Mouse (Mus musculus): ENCODE data around the gene Tekt1. TPM values are rescaled to one million over a fixed set of nuclear protein-coding genes. Genes with fewer than 3 reads are reported as not detected.

Gene Tekt1
- total RNA-seq, 1 experiment = 4.0 TPM

DNA sequence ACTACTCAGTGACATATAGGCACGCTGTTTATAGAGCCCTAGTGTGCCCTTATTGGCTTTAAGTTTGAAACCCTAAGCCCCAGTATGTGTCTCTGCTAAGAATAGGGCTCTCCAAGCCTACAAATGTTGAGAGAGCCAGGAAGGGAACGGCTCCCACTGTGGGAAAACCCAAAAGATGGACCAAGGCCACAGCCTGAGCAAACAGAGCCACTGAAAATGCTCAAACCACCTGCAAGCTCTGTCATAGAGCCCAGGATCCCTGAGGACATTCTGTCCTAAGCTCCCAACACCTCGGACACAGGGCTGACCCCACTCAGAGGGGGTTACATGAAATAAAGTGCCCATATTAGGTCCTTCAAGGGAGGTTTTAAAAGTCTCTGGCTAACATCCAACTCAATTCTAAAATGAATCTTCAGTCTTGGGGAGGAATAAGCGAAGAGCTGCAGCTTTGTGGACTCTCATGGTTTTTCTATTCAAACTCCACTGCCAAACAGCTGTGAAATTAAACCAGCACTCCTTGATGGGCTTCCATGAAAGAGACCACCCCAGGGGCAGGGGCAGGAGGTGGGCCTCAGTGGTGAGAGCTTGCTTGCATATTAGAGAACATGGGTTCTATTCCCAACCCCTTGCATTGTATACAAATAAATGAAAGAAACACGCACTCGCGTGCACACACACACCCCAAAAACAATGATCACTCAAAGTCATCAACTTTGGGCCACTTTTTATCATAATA is 27.3 kb upstream of the Tekt1 start:
- TF ChIP-seq ZNF384 (IDR thresholded peaks at IDR 0.05; ENCODE audit: low read depth, low read length) (no peak), CHD2 (IDR thresholded peaks at IDR 0.05; ENCODE audit: low read depth, low read length) (no peak), ZC3H11A (IDR thresholded peaks at IDR 0.05; ENCODE audit: borderline replicate concordance, low read depth, low read length) (no peak), MAFK (IDR thresholded peaks at IDR 0.05; ENCODE audit: insufficient read depth, low read depth, low read length) (no peak), HCFC1 (IDR thresholded peaks at IDR 0.05; ENCODE audit: borderline replicate concordance, insufficient read depth, low read length) (no peak)
- no peak for DNase-seq (ENCODE audit: low read depth, low spot score)
- in situ Hi-C loops (cut with MboI; ENCODE audit: low sequenced_read_pairs in 2 of 2, unreplicated experiment in 2 of 2) = no loop called here
- Histone ChIP-seq H3K9me3 (ENCODE audit: control insufficient read depth, insufficient read depth, low read depth, low read length) (no peaks in the 10 kb centered on the region), H3K4me1 (ENCODE audit: control insufficient read depth in 2 of 2, insufficient read depth in 2 of 2, low read length in 2 of 2, poor library complexity in 1 of 2) (no peaks in the 10 kb centered on the region), H3K9ac (ENCODE audit: insufficient read depth, low read depth, low read length, poor library complexity, severe bottlenecking) (no peak overlapping the region), H3K27ac (ENCODE audit: insufficient read depth, low read depth, low read length, poor library complexity, severe bottlenecking) (no peak overlapping the region), H3K36me3 (ENCODE audit: control insufficient read depth, insufficient read depth, low read length, poor library complexity, severe bottlenecking) (peaks cover 10% of the 10 kb centered on the region; the same call in 1 of the 2 replicates), H3K4me3 (ENCODE audit: insufficient read depth in 1 of 2, low read depth in 1 of 2, low read length in 2 of 2, poor library complexity in 1 of 2, severe bottlenecking in 1 of 2) (no peak overlapping the region)

DNA sequence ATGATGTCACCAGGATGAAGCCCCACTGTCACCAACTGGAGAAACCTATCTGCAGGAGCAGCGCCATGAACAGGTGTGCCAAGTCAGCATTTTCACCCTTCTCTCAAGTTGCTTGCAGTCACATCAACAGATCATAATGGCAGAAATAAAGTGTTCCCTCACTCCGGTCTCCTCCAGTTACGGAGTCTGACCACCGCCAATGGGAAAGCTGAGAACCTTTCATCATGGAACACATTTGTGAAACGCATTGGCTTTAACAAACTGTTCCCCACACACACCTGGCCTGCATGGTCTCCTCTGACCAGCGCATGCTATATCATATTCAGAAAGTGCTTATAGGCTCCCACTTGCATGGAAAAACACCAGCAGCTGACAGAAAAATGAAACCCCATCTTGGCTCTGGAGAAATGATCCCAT is 25.9 kb upstream of the Tekt1 start:
- TF ChIP-seq MAFK (IDR thresholded peaks at IDR 0.05; ENCODE audit: insufficient read depth, low read depth, low read length) = peak; percentile 70
- TF ChIP-seq ZNF384 (IDR thresholded peaks at IDR 0.05; ENCODE audit: low read depth, low read length) = no peak
- Histone ChIP-seq H3K36me3 (ENCODE audit: control insufficient read depth, insufficient read depth, low read length, poor library complexity, severe bottlenecking) (peaks cover 6% of the 10 kb centered on the region; the same call in 1 of the 2 replicates), H3K4me1 (ENCODE audit: control insufficient read depth in 2 of 2, insufficient read depth in 2 of 2, low read length in 2 of 2, poor library complexity in 1 of 2) (no peaks in the 10 kb centered on the region), H3K9me3 (ENCODE audit: control insufficient read depth, insufficient read depth, low read depth, low read length) (no peaks in the 10 kb centered on the region), H3K9ac (ENCODE audit: insufficient read depth, low read depth, low read length, poor library complexity, severe bottlenecking) (no peak overlapping the region), H3K27ac (ENCODE audit: insufficient read depth, low read depth, low read length, poor library complexity, severe bottlenecking) (no peak overlapping the region), H3K4me3 (ENCODE audit: insufficient read depth in 1 of 2, low read depth in 1 of 2, low read length in 2 of 2, poor library complexity in 1 of 2, severe bottlenecking in 1 of 2) (no peak overlapping the region)
- no peak for DNase-seq (ENCODE audit: low read depth, low spot score)
- in situ Hi-C loops (cut with MboI; ENCODE audit: low sequenced_read_pairs in 2 of 2, unreplicated experiment in 2 of 2) = no loop called here

DNA sequence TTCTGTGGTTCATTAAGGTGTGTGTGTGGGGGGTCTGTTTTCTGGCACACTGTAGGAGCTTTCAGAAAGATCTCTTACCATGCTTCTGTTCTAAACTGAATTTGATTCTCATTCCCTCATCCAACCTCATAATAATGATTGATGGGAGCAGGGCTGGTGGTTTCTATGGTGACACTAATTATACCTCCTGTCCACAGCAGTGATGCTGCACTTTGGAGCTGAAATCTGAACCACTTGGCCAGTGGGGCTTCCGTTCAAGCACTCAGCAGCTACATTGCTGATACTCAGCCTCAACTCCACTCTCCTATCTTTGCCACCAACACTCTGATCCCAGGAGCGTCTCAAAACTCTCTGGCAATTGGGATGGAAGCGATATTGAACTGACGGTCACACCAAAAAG is 17.1 kb upstream of the Tekt1 start:
- DNase-seq (ENCODE audit: low read depth, low spot score) = no peak
- H3K4me1 ChIP-seq (ENCODE audit: control insufficient read depth in 2 of 2, insufficient read depth in 2 of 2, low read length in 2 of 2, poor library complexity in 1 of 2) = peaks cover 0 to 6% of the 10 kb centered on the region in 2 experiments; a peak in 2 of 4 replicates
- no peak overlapping the region for H3K27ac ChIP-seq (ENCODE audit: insufficient read depth, low read depth, low read length, poor library complexity, severe bottlenecking)
- no peak overlapping the region for H3K4me3 ChIP-seq (ENCODE audit: insufficient read depth in 1 of 2, low read depth in 1 of 2, low read length in 2 of 2, poor library complexity in 1 of 2, severe bottlenecking in 1 of 2)
- in situ Hi-C loops (cut with MboI; ENCODE audit: low sequenced_read_pairs in 2 of 2, unreplicated experiment in 2 of 2) = no loop called here
- no peaks in the 10 kb centered on the region for H3K9me3 ChIP-seq (ENCODE audit: control insufficient read depth, insufficient read depth, low read depth, low read length)
- H3K36me3 ChIP-seq (ENCODE audit: control insufficient read depth, insufficient read depth, low read length, poor library complexity, severe bottlenecking) = no peaks in the 10 kb centered on the region
- no peak overlapping the region for H3K9ac ChIP-seq (ENCODE audit: insufficient read depth, low read depth, low read length, poor library complexity, severe bottlenecking)
- TF ChIP-seq CHD2 (IDR thresholded peaks at IDR 0.05; ENCODE audit: low read depth, low read length) (no peak), HCFC1 (IDR thresholded peaks at IDR 0.05; ENCODE audit: borderline replicate concordance, insufficient read depth, low read length) (no peak), ZC3H11A (IDR thresholded peaks at IDR 0.05; ENCODE audit: borderline replicate concordance, low read depth, low read length) (no peak), ZNF384 (IDR thresholded peaks at IDR 0.05; ENCODE audit: low read depth, low read length) (no peak), MAFK (IDR thresholded peaks at IDR 0.05; ENCODE audit: insufficient read depth, low read depth, low read length) (no peak)

DNA sequence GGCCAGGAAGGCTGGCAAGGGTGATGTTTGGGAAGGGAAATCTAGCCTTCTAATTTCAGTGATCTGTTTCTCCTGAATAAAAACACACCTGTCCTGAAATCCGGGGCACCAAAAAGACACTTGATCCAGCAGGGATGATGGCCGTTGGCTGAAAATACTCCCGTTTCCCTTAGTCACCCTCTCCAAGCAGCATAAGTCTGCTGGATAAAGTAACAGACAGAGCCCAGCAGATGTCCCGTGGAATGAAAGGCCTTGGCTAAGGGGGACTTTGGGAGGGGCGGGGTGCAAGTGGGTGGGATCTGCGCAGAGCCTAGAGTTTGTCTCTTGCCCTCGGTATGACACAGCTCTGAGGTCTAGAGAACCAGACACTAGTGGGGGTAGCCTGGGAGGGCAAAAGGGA is 16.0 kb upstream of the Tekt1 start:
- H3K4me1 ChIP-seq (ENCODE audit: control insufficient read depth in 2 of 2, insufficient read depth in 2 of 2, low read length in 2 of 2, poor library complexity in 1 of 2) = peaks cover 0 to 6% of the 10 kb centered on the region in 2 experiments; a peak in 2 of 4 replicates
- TF ChIP-seq CHD2 (IDR thresholded peaks at IDR 0.05; ENCODE audit: low read depth, low read length) (no peak), HCFC1 (IDR thresholded peaks at IDR 0.05; ENCODE audit: borderline replicate concordance, insufficient read depth, low read length) (no peak), ZC3H11A (IDR thresholded peaks at IDR 0.05; ENCODE audit: borderline replicate concordance, low read depth, low read length) (no peak), MAFK (IDR thresholded peaks at IDR 0.05; ENCODE audit: insufficient read depth, low read depth, low read length) (no peak), ZNF384 (IDR thresholded peaks at IDR 0.05; ENCODE audit: low read depth, low read length) (no peak)
- in situ Hi-C loops (cut with MboI; ENCODE audit: low sequenced_read_pairs in 2 of 2, unreplicated experiment in 2 of 2) = no loop called here

More for the DNA sequence above, 16.0 kb upstream of the Tekt1 start:
- H3K27ac ChIP-seq (ENCODE audit: insufficient read depth, low read depth, low read length, poor library complexity, severe bottlenecking) = no peak overlapping the region
- H3K36me3 ChIP-seq (ENCODE audit: control insufficient read depth, insufficient read depth, low read length, poor library complexity, severe bottlenecking) = no peaks in the 10 kb centered on the region
- H3K9me3 ChIP-seq (ENCODE audit: control insufficient read depth, insufficient read depth, low read depth, low read length) = no peaks in the 10 kb centered on the region
- H3K9ac ChIP-seq (ENCODE audit: insufficient read depth, low read depth, low read length, poor library complexity, severe bottlenecking) = no peak overlapping the region
- no peak for DNase-seq (ENCODE audit: low read depth, low spot score)
- no peak overlapping the region for H3K4me3 ChIP-seq (ENCODE audit: insufficient read depth in 1 of 2, low read depth in 1 of 2, low read length in 2 of 2, poor library complexity in 1 of 2, severe bottlenecking in 1 of 2)

Measured in ES-E14 (cell line).